Mouse (Mus musculus) embryonic facial prominence, embryonic 15.5 days (tissue): Measurements from ENCODE around the gene Rtel1. TPM values are rescaled to one million over a fixed set of nuclear protein-coding genes. Genes with fewer than 3 reads are reported as not detected.

ENCODE experiments used
- ATAC-seq: fragments of 200-750 bp; cut with Nextera tagmentation; 2 replicates; pipeline ENCODE4 v1.8.0; 2017; ENCODE audit warnings: low read depth, moderate TSS enrichment; ENCODE audit not compliant: insufficient number of reproducible peaks, low FRiP score, low TSS enrichment
- H3K27ac ChIP-seq: fragments of 300-500 bp; sonication (generic); replicated peaks from 2 replicates; pipeline ENCODE4 v1.5.1; 2015; ENCODE audit warnings: mild to moderate bottlenecking, inconsistent platforms
- H3K27me3 ChIP-seq: fragments of 300-500 bp; sonication (generic); 2 replicates; pipeline ENCODE4 v1.6.1; 2015; ENCODE audit warnings: inconsistent platforms
- H3K36me3 ChIP-seq: fragments of 300-500 bp; sonication (generic); 2 replicates; pipeline ENCODE4 v1.6.1; 2015; ENCODE audit warnings: mild to moderate bottlenecking, inconsistent platforms
- H3K4me1 ChIP-seq: fragments of 300-500 bp; sonication (generic); 2 replicates; pipeline ENCODE4 v1.6.1; 2015; ENCODE audit warnings: inconsistent platforms
- H3K4me2 ChIP-seq: fragments of 300-500 bp; sonication (generic); replicated peaks from 2 replicates; pipeline ENCODE4 v1.6.1; 2015; ENCODE audit warnings: mild to moderate bottlenecking, inconsistent platforms
- H3K4me3 ChIP-seq: fragments of 300-500 bp; sonication (generic); replicated peaks from 2 replicates; pipeline ENCODE4 v1.5.1; 2015; ENCODE audit warnings: mild to moderate bottlenecking, inconsistent platforms
- H3K9ac ChIP-seq: fragments of 300-500 bp; sonication (generic); 2 replicates; pipeline ENCODE4 v1.6.1; 2015; ENCODE audit warnings: inconsistent platforms
- H3K9me3 ChIP-seq: fragments of 300-500 bp; sonication (generic); replicated peaks from 2 replicates; pipeline ENCODE4 v1.6.1; 2016; ENCODE audit warnings: inconsistent platforms
- WGBS: fragments of 180-500 bp; shearing (Covaris S2); methylation state at CpG from one replicate; pipeline ENCODE4 v1.1.7; 2015; 5-methylcytosine and 5-hydroxymethylcytosine counted together
- polyA plus RNA-seq: library from polyadenylated mRNA; unstranded; fragments of >200 nt; fragmentation: Nextera tagmentation; extraction: Ambion mirVana; gene quantifications from 2 replicates; pipeline ENCODE4 v1.2.1, GENCODE M21; 2015

The Rtel1 gene
- polyA plus RNA-seq, 1 experiment from 2014 or later, result 40.8 TPM

DNA sequence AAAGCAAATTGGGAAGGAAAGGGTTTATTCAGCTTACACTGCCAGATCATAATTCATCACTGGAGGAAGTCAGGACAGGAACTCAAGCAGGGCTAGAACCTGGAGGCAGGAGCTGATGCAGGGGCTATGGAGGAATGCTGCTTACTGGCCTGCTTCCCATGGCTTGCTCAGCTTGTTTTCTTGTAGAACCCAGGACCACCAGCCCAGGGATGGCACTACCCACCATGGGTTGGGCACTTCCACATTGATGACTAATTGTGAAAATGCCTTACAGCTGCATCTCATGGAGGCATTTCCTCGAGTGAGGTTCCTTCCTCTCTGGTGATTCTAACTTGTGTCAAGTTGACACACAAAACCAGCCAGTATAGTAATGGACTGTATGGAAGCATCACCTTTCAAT is 28.6 kb upstream of the Rtel1 start:
- no peak for ATAC-seq
- H3K36me3 ChIP-seq, result peaks cover 4% of the 10 kb centered on the region; the same call in 1 of the 2 replicates
- H3K4me2 ChIP-seq, result no peak overlapping the region
- H3K27ac ChIP-seq, result no peak overlapping the region
- no peak overlapping the region for H3K4me3 ChIP-seq
- 68% methylated on average over 1 of the region's 1 CpGs for WGBS
- no peaks in the 10 kb centered on the region for H3K27me3 ChIP-seq
- H3K9ac ChIP-seq, result no peak overlapping the region
- H3K9me3 ChIP-seq, result no peaks in the 10 kb centered on the region
- peaks cover 14% of the 10 kb centered on the region for H3K4me1 ChIP-seq

DNA sequence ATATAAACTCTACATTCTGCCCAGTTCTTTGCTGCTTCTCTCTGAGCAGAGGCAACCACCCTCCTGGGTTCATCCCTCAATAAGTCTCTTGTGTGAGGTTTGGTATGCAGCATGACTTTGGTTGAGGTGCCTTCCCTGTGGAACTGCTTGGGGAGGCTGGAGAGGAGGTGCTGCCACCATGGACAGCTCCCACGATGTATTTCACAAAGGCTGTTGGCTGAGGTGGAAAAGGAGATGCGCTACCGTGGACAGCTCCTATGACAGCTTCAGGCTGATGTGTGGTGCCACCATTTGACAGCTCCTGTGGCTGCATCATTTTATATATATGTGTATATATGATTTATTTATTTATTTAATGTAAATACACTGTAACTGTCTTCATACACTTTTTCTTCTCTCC is 17.5 kb upstream of the Rtel1 start:
- no peak overlapping the region for H3K4me3 ChIP-seq
- H3K9me3 ChIP-seq, result 0 out of 2 replicates have a peak, but pooled peaks cover 6% of the 10 kb centered on the region
- 20% methylated on average over 3 of the region's 3 CpGs for WGBS
- H3K4me1 ChIP-seq, result no peaks in the 10 kb centered on the region; the same call in 1 of the 2 replicates
- ATAC-seq, result no peak
- H3K36me3 ChIP-seq, result peaks cover 30% of the 10 kb centered on the region
- no peak overlapping the region for H3K27ac ChIP-seq
- no peak overlapping the region for H3K9ac ChIP-seq
- peaks cover 15% of the 10 kb centered on the region for H3K27me3 ChIP-seq
- no peak overlapping the region for H3K4me2 ChIP-seq

DNA sequence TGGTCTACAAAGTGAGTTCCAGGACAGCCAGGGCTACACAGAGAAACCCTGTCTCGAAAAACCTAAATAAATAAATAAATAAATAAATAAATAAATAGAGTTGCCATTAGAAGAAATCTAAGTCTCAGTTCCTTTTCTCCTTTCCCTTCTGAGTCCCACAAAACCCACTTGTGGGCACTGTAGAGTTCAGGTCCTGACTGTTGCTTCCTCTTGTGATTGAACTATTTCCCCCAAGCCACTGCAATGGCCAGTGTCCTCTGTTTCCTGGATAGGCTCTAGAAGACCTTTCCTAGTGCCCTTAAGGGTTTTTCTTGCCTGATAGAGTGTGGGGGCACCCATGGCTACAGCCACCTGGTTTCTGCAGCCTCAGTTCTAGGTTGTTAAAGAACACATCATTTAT is 14.6 kb upstream of the Rtel1 start:
- 93% methylated on average over 1 of the region's 1 CpGs for WGBS
- Histone ChIP-seq H3K9me3 (0 out of 2 replicates have a peak, but pooled peaks cover 6% of the 10 kb centered on the region), H3K27ac (no peak overlapping the region), H3K4me1 (no peaks in the 10 kb centered on the region; the same call in 1 of the 2 replicates), H3K36me3 (peaks cover 24% of the 10 kb centered on the region), H3K4me2 (no peak overlapping the region), H3K4me3 (no peak overlapping the region), H3K27me3 (peaks cover 24% of the 10 kb centered on the region), H3K9ac (no peak overlapping the region)
- no peak for ATAC-seq

DNA sequence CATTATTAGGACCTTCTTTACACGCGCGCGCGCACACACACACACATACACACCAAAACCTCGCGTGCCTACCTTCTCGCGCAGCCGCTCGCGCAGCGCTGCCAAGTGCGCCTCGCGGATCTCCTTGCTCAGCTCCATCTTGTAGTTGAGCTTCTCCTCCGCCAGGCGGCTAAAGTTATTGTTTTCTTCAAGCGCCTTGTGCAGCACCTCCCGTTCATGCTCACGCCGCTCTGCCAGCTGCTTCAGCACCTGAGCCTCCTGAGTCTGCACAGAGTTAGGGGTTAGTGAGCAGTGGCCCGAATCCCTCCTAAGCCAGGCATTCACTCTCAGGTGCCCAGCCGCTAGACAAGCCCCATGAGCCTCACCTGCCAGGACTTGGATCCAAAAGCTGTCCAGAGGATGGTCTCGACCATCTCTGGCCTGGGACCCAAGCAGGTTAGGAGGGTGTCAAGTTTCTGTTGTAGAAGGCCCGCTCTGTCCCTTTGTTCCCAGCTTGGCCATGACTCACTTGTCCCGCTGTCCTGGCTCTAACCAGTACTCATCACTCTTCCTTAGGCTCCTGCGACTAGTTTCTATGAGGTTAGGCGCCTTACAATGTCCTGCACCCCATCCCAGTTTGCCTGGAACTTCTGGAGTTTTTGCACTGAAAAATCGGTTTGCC is 12.3 kb upstream of the Rtel1 start:
- H3K4me2 ChIP-seq, result no peak overlapping the region
- no peak overlapping the region for H3K9ac ChIP-seq
- no peak overlapping the region for H3K27ac ChIP-seq
- no peaks in the 10 kb centered on the region; the same call in 1 of the 2 replicates for H3K4me1 ChIP-seq
- H3K9me3 ChIP-seq, result no peaks in the 10 kb centered on the region
- 8% methylated on average over 30 of the region's 30 CpGs for WGBS
- H3K4me3 ChIP-seq, result no peak overlapping the region
- ATAC-seq, result no peak
- 0 out of 2 replicates have a peak, but pooled peaks cover under 1% of the 10 kb centered on the region for H3K36me3 ChIP-seq
- H3K27me3 ChIP-seq, result peaks cover 36% of the 10 kb centered on the region

DNA sequence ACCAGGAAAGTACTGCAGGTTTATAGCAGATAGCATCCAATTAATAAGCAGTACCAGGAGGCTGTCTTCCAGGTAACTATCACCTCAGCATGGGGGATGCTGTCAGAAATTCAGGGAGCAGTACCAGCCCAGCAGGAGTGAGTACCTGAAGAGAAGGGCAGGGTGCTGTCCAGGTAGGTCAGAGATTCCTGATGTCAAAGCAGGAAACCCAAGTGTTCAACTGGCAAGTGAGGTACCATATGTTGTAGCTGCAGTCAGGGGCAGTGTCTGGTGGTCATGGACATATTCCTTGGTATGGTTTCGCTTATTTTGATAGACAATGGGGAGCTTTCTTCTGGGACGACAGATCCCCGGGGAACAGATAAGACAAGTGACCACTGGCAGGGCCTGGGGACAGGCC is 7.1 kb upstream of the Rtel1 start:
- 67% methylated on average over 3 of the region's 3 CpGs for WGBS
- H3K36me3 ChIP-seq, result no peaks in the 10 kb centered on the region
- ATAC-seq, result no peak
- H3K27ac ChIP-seq, result no peak overlapping the region
- H3K9ac ChIP-seq, result no peak overlapping the region
- H3K4me1 ChIP-seq, result peaks cover 8% of the 10 kb centered on the region
- H3K27me3 ChIP-seq, result peaks cover 64% of the 10 kb centered on the region
- H3K9me3 ChIP-seq, result no peaks in the 10 kb centered on the region
- H3K4me3 ChIP-seq, result no peak overlapping the region
- H3K4me2 ChIP-seq, result no peak overlapping the region

DNA sequence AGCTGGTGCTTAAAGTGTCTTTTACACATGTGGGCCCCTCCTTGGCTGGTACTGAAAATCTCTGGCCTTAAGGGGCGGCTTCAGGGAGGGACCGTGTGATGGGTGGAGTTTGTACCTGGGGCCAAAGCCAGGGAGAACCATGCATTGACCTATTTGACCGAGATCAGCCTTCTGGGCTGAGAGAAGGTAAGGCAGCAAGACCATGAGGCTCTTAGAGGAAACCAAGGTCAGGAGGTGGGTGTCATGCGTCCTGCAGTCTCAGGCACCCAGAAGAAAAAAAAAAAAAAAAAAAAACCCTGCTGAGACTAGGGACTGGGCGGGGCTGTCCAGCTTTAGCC is 6.6 kb upstream of the Rtel1 start:
- H3K9ac ChIP-seq, result no peak overlapping the region
- H3K27me3 ChIP-seq, result peaks cover 58% of the 10 kb centered on the region
- no peaks in the 10 kb centered on the region for H3K36me3 ChIP-seq
- no peaks in the 10 kb centered on the region for H3K9me3 ChIP-seq
- WGBS, result 15% methylated on average over 5 of the region's 5 CpGs
- no peak for ATAC-seq
- H3K4me2 ChIP-seq, result no peak overlapping the region
- H3K27ac ChIP-seq, result no peak overlapping the region
- peaks cover 8% of the 10 kb centered on the region for H3K4me1 ChIP-seq
- H3K4me3 ChIP-seq, result peak overlapping the region; percentile 21; the same call in 1 of the 2 replicates

DNA sequence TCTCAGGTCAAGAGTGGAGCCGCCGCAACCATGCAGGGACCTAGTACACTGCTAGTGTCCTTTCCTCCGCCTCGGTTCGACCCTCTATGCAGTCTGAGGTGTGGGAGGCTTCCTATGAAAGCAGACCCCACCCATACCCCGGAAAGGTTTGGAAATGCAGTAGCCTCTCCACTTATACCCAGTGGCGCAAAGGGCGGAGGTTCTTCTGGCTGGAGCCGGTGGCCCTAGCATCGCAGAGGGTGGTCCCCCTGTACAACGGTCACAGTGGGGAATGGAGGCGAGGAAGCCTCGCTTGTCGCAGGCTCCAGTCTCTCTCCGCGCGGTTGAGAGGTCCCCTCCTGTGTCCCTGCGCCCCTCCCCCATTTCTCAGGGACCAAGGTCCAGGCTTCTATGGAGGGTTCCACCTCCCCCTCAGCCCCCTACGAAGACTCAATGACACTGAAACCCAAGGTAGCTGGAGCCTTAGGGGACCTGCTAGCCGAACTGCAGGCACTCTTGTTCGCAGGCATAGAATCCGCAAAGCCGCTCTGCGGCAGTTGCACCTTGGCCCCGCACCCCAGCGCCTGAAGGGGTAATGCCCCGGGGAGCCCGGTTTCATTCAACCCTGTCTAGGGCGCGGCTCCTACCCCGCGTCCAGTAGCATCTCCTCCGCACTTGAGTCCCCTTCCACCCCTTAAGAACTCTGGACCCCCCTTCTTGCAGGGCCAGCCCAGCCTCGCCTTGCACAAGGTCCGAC is 6.0 kb upstream of the Rtel1 start:
- 3% methylated on average over 35 of the region's 35 CpGs for WGBS
- peaks cover 8% of the 10 kb centered on the region for H3K4me1 ChIP-seq
- peak overlapping the region; percentile 21 for H3K4me3 ChIP-seq
- H3K4me2 ChIP-seq, result peak overlapping the region; percentile 22
- H3K27ac ChIP-seq, result no peak overlapping the region
- H3K27me3 ChIP-seq, result peaks cover 58% of the 10 kb centered on the region
- ATAC-seq, result peak; percentile 60; the same call in 1 of the 2 replicates
- H3K9me3 ChIP-seq, result no peaks in the 10 kb centered on the region
- H3K9ac ChIP-seq, result no peak overlapping the region
- H3K36me3 ChIP-seq, result no peaks in the 10 kb centered on the region

DNA sequence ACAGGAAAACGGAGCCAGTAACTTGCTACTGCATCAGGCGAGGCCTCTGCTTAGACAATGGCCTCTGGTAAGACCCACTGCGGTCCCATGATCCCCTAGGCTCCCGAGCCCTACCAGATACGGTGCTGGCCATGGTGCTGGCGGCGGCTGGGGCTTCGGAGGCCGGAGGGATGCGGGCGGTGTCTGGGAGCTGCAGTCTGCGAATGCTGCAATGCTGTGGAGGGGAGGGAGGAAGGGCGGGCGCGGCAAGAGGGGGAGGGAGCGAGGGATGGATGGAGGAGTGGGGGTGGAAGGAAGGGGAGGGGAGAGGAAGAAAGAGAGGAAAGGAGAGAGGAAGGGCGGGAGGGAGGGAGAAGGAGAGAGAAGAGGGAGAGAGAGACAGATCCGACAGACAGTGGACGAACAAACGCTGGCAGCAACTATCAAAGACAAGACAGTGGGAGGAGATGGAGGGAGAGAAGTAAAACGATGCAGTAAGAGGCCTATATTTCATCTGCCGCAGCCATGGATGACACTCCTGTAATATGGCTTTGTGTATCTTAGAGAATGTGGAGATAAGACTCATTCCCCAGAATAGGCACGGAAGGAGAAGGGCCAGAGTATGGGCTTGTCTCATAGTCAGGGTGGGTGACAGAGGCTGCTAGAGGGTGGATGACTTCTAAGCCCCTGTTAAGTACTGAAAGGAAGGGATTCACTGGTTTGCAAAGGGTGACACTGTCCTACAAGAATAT is 5.3 kb upstream of the Rtel1 start, which contains the start of gene Stmn3:
Stmn3 (minus strand) TSS at position 421 of the 731 bp plus-strand sequence.
- Histone ChIP-seq H3K4me1 (peaks cover 8% of the 10 kb centered on the region), H3K36me3 (no peaks in the 10 kb centered on the region), H3K27me3 (peaks cover 58% of the 10 kb centered on the region), H3K9ac (no peak within 1 kb of the TSS), H3K27ac (no peak within 1 kb of the TSS), H3K4me2 (peak within 1 kb of the TSS; percentile 22), H3K9me3 (no peaks in the 10 kb centered on the region), H3K4me3 (peak within 1 kb of the TSS; percentile 21)
- peak; percentile 65; the same call in 1 of the 2 replicates for ATAC-seq
- WGBS, result 5% methylated on average over 22 of the region's 23 CpGs

DNA sequence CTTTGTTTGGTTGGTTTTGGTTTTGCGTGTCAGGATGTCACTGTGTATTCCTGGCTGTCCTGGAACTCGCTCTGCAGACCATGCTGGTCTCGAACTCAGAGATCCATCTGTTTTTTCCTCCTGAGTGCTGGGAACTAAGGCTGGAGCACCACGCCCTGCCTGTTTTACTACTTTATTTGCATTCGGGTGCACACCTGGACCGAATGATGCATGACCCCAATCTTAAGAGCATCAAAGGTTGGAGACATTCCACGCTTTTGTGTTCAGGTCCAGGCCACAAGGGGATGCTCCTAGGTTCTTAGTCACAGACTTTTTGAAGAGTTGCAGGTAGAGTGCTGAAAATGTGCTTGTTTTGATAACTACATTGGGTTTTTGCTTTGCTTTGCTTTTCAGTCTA is 562 bp downstream of the Rtel1 start:
- Histone ChIP-seq H3K36me3 (peaks cover 30% of the 10 kb centered on the region), H3K4me3 (peak overlapping the region; percentile 73), H3K4me2 (peak overlapping the region; percentile 72), H3K9me3 (no peaks in the 10 kb centered on the region), H3K27me3 (peaks cover 18% of the 10 kb centered on the region), H3K9ac (peak overlapping the region; percentile 47), H3K4me1 (peaks cover 11% of the 10 kb centered on the region), H3K27ac (peak overlapping the region; percentile 71)
- no peak for ATAC-seq
- 16% methylated on average over 7 of the region's 7 CpGs for WGBS

DNA sequence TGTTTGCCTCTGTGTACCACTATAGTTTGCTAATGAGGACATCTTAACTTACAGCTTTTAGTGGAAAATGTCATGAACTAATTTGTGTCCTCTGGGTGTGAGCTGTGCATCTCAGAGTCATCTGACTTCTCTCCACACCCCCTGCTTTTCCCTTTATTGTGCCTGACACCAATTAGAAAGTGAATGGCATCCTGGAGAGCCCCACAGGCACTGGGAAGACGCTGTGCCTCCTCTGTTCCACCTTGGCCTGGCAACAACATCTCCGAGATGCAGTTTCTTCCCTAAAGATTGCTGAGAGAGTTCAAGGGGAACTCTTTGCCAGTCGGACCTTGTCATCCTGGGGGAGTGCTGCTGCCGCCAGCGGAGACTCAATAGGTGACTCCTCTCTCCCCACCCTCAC is 2.6 kb downstream of the Rtel1 start:
- Histone ChIP-seq H3K9me3 (no peaks in the 10 kb centered on the region), H3K36me3 (peaks cover 49% of the 10 kb centered on the region)

DNA sequence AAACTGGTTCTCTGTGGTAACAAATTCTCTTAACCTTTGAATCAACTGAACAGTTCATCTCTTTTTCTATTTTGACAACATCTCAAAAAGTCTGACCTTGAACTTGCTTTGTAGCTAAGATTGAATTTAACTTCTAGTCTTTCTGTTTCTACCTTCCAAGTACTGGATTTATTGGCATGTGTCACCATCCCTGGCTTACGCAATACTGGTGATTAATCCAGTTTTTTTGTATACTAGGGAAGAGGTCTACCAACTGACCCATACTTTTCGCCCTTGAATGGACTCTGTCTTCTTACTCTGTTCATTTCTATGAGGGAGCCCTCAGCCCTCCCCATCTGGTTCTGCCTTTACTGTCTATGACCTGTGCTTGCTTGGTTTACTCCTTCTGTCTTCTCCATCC is 6.6 kb downstream of the Rtel1 start:
- Histone ChIP-seq H3K9ac (no peak overlapping the region), H3K27ac (no peak overlapping the region), H3K36me3 (peaks cover 84% of the 10 kb centered on the region), H3K4me2 (no peak overlapping the region), H3K4me3 (no peak overlapping the region), H3K27me3 (no peaks in the 10 kb centered on the region), H3K9me3 (no peaks in the 10 kb centered on the region), H3K4me1 (no peaks in the 10 kb centered on the region)
- ATAC-seq, result no peak
- 92% methylated on average over 2 of the region's 2 CpGs for WGBS

More for the DNA sequence above, 2.6 kb downstream of the Rtel1 start:
- no peak overlapping the region for H3K27ac ChIP-seq
- no peak for ATAC-seq
- H3K4me2 ChIP-seq, result no peak overlapping the region
- no peaks in the 10 kb centered on the region for H3K27me3 ChIP-seq
- no peak overlapping the region for H3K4me3 ChIP-seq
- H3K9ac ChIP-seq, result no peak overlapping the region
- peaks cover 11% of the 10 kb centered on the region for H3K4me1 ChIP-seq
- 71% methylated on average over 5 of the region's 5 CpGs for WGBS
